Mouse (Mus musculus) cerebellum, adult 18-20 months (tissue): ENCODE measurements around the gene Galnt13.
"Not testable (repeated sequence)": the region's sequence is repeated elsewhere in the genome, so short reads cannot be mapped to it uniquely, and the experiment has no call there.

ENCODE experiments used
- DNase-seq, 2 experiments: peaks; one replicate each; pipeline ENCODE4 v3.0.0; 2021

Gene Galnt13

GRCm38 (mm10) chr2:54435937-54436735, at the start of gene Galnt13:
Galnt13 (plus strand) TSS chr2:54436317.
- DNase-seq = peak; percentile 92 to 93

- DNase-seq = no peak
Measured at GRCm38 (mm10) chr2:54431060-54431459, 5.1 kb upstream of the Galnt13 start.

GRCm38 (mm10) chr2:54435380-54435779, 737 bp upstream of the Galnt13 start:
- DNase-seq = peak; percentile 35 to 48

- DNase-seq = peak; percentile 82 to 85
Measured at GRCm38 (mm10) chr2:54436736-54437500, 801 bp downstream of the Galnt13 start.

- DNase-seq = peak; percentile 77 to 78
Measured at GRCm38 (mm10) chr2:54437501-54437830, 1.3 kb downstream of the Galnt13 start.

- peak; percentile 69 to 80 for DNase-seq
Measured at GRCm38 (mm10) chr2:54442734-54443500, 6.8 kb downstream of the Galnt13 start.

- no peak for DNase-seq
Measured at GRCm38 (mm10) chr2:54483426-54483825, 47.3 kb downstream of the Galnt13 start.

- no peak for DNase-seq
Measured at GRCm38 (mm10) chr2:54522989-54523388, 86.9 kb downstream of the Galnt13 start.

GRCm38 (mm10) chr2:54527073-54527472, 91.0 kb downstream of the Galnt13 start:
- DNase-seq = no peak

GRCm38 (mm10) chr2:54558357-54559153, 122.4 kb downstream of the Galnt13 start:
- DNase-seq = peak; percentile 84 to 89

GRCm38 (mm10) chr2:54565068-54565467, 129.0 kb downstream of the Galnt13 start:
- DNase-seq = no peak

- no peak for DNase-seq
Measured at GRCm38 (mm10) chr2:54567186-54567585, 131.1 kb downstream of the Galnt13 start.

- no peak for DNase-seq
Measured at GRCm38 (mm10) chr2:54567632-54568031, 131.5 kb downstream of the Galnt13 start.

- DNase-seq = not testable (repeated sequence)
Measured at GRCm38 (mm10) chr2:54713817-54714216, 277.7 kb downstream of the Galnt13 start.

- no peak for DNase-seq
Measured at GRCm38 (mm10) chr2:54751232-54751631, 315.1 kb downstream of the Galnt13 start.

- no peak for DNase-seq
Measured at GRCm38 (mm10) chr2:54759781-54760180, 323.7 kb downstream of the Galnt13 start.

- DNase-seq = no peak
Measured at GRCm38 (mm10) chr2:54778790-54779273, 342.7 kb downstream of the Galnt13 start.

- DNase-seq = no peak
Measured at GRCm38 (mm10) chr2:54813670-54814256, 377.6 kb downstream of the Galnt13 start.

- DNase-seq = no peak
Measured at GRCm38 (mm10) chr2:54841245-54841644, 405.1 kb downstream of the Galnt13 start.

GRCm38 (mm10) chr2:54906282-54907060, 470.4 kb downstream of the Galnt13 start:
- DNase-seq = peak; percentile 68 to 75

- no peak for DNase-seq
Measured at GRCm38 (mm10) chr2:54915088-54915670, 479.1 kb downstream of the Galnt13 start.
